Mouse (Mus musculus): ENCODE results near the gene Upb1.

GRCm38 (mm10) chr10:75445030-75445429 is 44.1 kb downstream of the Upb1 start:
- TF ChIP-seq POLR2A (IDR thresholded peaks at IDR 0.05; ENCODE audit: control insufficient read depth, extremely low read depth, insufficient read depth, low read length, poor library complexity) (no peak), CTCF (IDR thresholded peaks at IDR 0.05; ENCODE audit: borderline replicate concordance, control insufficient read depth, extremely low read depth, insufficient read depth, low read length, poor library complexity) (no peak)
